Mouse (Mus musculus): ENCODE measurements around the gene Gm8879.
"Not testable (repeated sequence)": the region's sequence is repeated elsewhere in the genome, so short reads cannot be mapped to it uniquely, and the experiment has no call there.

Gm8879 gene

DNA sequence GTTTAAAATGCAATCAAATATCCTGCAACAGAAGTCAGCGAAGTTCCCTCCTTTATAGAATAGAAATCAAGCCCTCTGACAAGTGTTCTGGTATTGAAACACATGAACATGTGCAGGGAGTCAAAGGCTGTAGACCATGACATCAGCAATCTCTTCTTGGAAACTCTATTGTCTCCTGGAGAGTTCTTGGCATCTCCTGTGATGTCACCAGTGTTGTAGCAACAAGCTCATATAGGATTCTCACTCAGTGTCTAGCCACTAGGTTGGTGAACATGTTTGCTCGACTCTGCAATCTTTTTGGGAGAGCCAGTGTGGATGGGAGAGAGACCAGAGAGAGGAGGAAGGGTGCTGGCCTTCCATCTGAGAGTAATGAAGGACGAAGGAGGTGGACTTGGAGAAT lies at the start of gene Gm8879:
Gm8879 (plus strand) TSS at position 301 of the 400 bp plus-strand sequence.
- not testable (repeated sequence) for H3K27me3 ChIP-seq (ENCODE audit: control insufficient read depth, insufficient read depth, low read length, poor library complexity, severe bottlenecking); H3K36me3 ChIP-seq (ENCODE audit: control insufficient read depth, insufficient read depth, low read length, poor library complexity, severe bottlenecking); DNase-seq (ENCODE audit: low read depth, low spot score)

DNA sequence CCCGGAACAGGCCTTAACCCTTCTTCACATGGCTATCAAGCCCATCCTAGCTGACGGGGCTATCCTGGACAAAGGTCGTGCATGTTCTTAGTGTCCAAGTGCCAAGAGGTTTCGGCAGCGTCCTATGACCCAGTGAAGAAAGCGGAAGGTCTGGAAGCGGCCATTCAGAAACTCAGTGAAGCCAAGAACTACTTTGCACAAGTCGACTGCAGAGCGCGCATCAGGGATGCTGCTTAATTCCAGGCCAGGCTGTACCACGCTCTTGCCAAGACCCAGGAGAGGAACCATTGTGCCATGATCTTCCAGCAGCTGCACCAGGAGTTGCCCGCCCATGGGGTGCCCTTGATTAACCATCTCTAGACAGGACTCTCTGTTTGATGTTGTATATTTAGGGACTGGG lies 10.6 kb downstream of the Gm8879 start:
- H3K36me3 ChIP-seq (ENCODE audit: control insufficient read depth, insufficient read depth, low read length, poor library complexity, severe bottlenecking); H3K27me3 ChIP-seq (ENCODE audit: control insufficient read depth, insufficient read depth, low read length, poor library complexity, severe bottlenecking); DNase-seq (ENCODE audit: low read depth, low spot score): not testable (repeated sequence)

Data from splenic B cell, adult 2 months (primary cell).